Mouse (Mus musculus): Measurements from ENCODE around the gene Fbxl3. TPM values are rescaled to one million over a fixed set of nuclear protein-coding genes. Genes with fewer than 3 reads are reported as not detected.
A peak's percentile ranks its signal among the peaks of the same experiment; 100 is the strongest.

Fbxl3 gene
- total and polyA plus RNA-seq, 3 experiments, result 51.8 to 67.0 (median 59.7) TPM

GRCm38 (mm10) chr14:103098587-103099235 lies 655 bp downstream of the Fbxl3 start:
- peak overlapping the region; percentile 100 for H3K27ac ChIP-seq
- no peaks in the 10 kb centered on the region for H3K27me3 ChIP-seq (ENCODE audit: control insufficient read depth, insufficient read depth, low read length)
- 1% methylated on average over 79 of the region's 86 CpGs for WGBS
- peak; percentile 92 to 94 for DNase-seq
- peak overlapping the region; percentile 99 for H3K4me3 ChIP-seq
- H3K79me2 ChIP-seq (replicated peaks; ENCODE audit: control insufficient read depth, insufficient read depth, low read length), result peaks cover 17% of the 10 kb centered on the region
- intact Hi-C loops (cut with DNase I), result loop anchor here (1.0 to 10.0 kb wide), 2 partner anchors 28 to 246 kb away; partner anchors contain the start of genes Cln5 and Mycbp2
- peaks cover 18% of the 10 kb centered on the region for H3K4me1 ChIP-seq (ENCODE audit: control insufficient read depth, insufficient read depth, low read length)
- H3K9ac ChIP-seq (ENCODE audit: low read depth, low read length), result peak overlapping the region; percentile 97
- peaks cover 35% of the 10 kb centered on the region for H3K36me3 ChIP-seq (ENCODE audit: control insufficient read depth, insufficient read depth, low read length)
- TF ChIP-seq POLR2A (IDR thresholded peaks at IDR 0.05; ENCODE audit: insufficient read depth, low read depth, low read length) (peak; percentile 23), CTCF (IDR thresholded peaks at IDR 0.05) (no peak), EP300 (IDR thresholded peaks at IDR 0.05; ENCODE audit: insufficient read depth, low read depth, low read length) (no peak)

GRCm38 (mm10) chr14:103098213-103098586 lies 1.2 kb downstream of the Fbxl3 start:
- Histone ChIP-seq H3K27me3 (ENCODE audit: control insufficient read depth, insufficient read depth, low read length) (no peaks in the 10 kb centered on the region), H3K27ac (peak overlapping the region; percentile 100), H3K79me2 (replicated peaks; ENCODE audit: control insufficient read depth, insufficient read depth, low read length) (peaks cover 19% of the 10 kb centered on the region), H3K9ac (ENCODE audit: low read depth, low read length) (peak overlapping the region; percentile 97), H3K36me3 (ENCODE audit: control insufficient read depth, insufficient read depth, low read length) (peaks cover 40% of the 10 kb centered on the region), H3K4me3 (peak overlapping the region; percentile 99), H3K4me1 (ENCODE audit: control insufficient read depth, insufficient read depth, low read length) (peaks cover 20% of the 10 kb centered on the region)
- 4% methylated on average over 2 of the region's 2 CpGs for WGBS
- DNase-seq, result no peak
- no peak for TF ChIP-seq POLR2A (IDR thresholded peaks at IDR 0.05; ENCODE audit: insufficient read depth, low read depth, low read length)
- no peak for TF ChIP-seq EP300 (IDR thresholded peaks at IDR 0.05; ENCODE audit: insufficient read depth, low read depth, low read length)
- TF ChIP-seq CTCF (IDR thresholded peaks at IDR 0.05), result no peak
- intact Hi-C loops (cut with DNase I), result loop anchor here (10.0 kb wide), 1 partner anchor 247 kb away; the partner anchor contains the start of gene Mycbp2

GRCm38 (mm10) chr14:103096621-103097020 lies 2.7 kb downstream of the Fbxl3 start:
- Histone ChIP-seq H3K79me2 (replicated peaks; ENCODE audit: control insufficient read depth, insufficient read depth, low read length) (peaks cover 21% of the 10 kb centered on the region), H3K4me3 (peak overlapping the region; percentile 15)

GRCm38 (mm10) chr14:103095826-103096225 lies 3.5 kb downstream of the Fbxl3 start:
- TF ChIP-seq EP300 (IDR thresholded peaks at IDR 0.05; ENCODE audit: insufficient read depth, low read depth, low read length), result no peak
- no peak for TF ChIP-seq CTCF (IDR thresholded peaks at IDR 0.05)
- TF ChIP-seq POLR2A (IDR thresholded peaks at IDR 0.05; ENCODE audit: insufficient read depth, low read depth, low read length), result no peak
- DNase-seq, result no peak
- Histone ChIP-seq H3K36me3 (ENCODE audit: control insufficient read depth, insufficient read depth, low read length) (peaks cover 61% of the 10 kb centered on the region), H3K4me3 (no peak overlapping the region), H3K27me3 (ENCODE audit: control insufficient read depth, insufficient read depth, low read length) (no peaks in the 10 kb centered on the region), H3K4me1 (ENCODE audit: control insufficient read depth, insufficient read depth, low read length) (peaks cover 25% of the 10 kb centered on the region), H3K79me2 (replicated peaks; ENCODE audit: control insufficient read depth, insufficient read depth, low read length) (peaks cover 27% of the 10 kb centered on the region), H3K27ac (no peak overlapping the region), H3K9ac (ENCODE audit: low read depth, low read length) (no peak overlapping the region)
- intact Hi-C loops (cut with DNase I), result loop anchor here (10.0 kb wide), 1 partner anchor 249 kb away; the partner anchor contains the start of gene Mycbp2
- 93% methylated on average over 8 of the region's 8 CpGs for WGBS

More at GRCm38 (mm10) chr14:103096621-103097020, 2.7 kb downstream of the Fbxl3 start:
- H3K4me1 ChIP-seq (ENCODE audit: control insufficient read depth, insufficient read depth, low read length), result peaks cover 24% of the 10 kb centered on the region
- no peaks in the 10 kb centered on the region for H3K27me3 ChIP-seq (ENCODE audit: control insufficient read depth, insufficient read depth, low read length)
- DNase-seq, result peak in 1 of 2 experiments; percentile 33
- TF ChIP-seq CTCF (IDR thresholded peaks at IDR 0.05), result no peak
- no peak for TF ChIP-seq EP300 (IDR thresholded peaks at IDR 0.05; ENCODE audit: insufficient read depth, low read depth, low read length)
- no peak for TF ChIP-seq POLR2A (IDR thresholded peaks at IDR 0.05; ENCODE audit: insufficient read depth, low read depth, low read length)
- H3K9ac ChIP-seq (ENCODE audit: low read depth, low read length), result 0 out of 2 replicates have a peak overlapping the region, but pooled peaks have one; percentile 35
- peak overlapping the region; percentile 38 for H3K27ac ChIP-seq
- intact Hi-C loops (cut with DNase I), result loop anchor here (10.0 kb wide), 1 partner anchor 248 kb away; the partner anchor contains the start of gene Mycbp2
- H3K36me3 ChIP-seq (ENCODE audit: control insufficient read depth, insufficient read depth, low read length), result peaks cover 53% of the 10 kb centered on the region
- 10% methylated on average over 6 of the region's 6 CpGs for WGBS

GRCm38 (mm10) chr14:103095036-103095435 lies 4.3 kb downstream of the Fbxl3 start:
- Histone ChIP-seq H3K4me1 (ENCODE audit: control insufficient read depth, insufficient read depth, low read length) (peaks cover 27% of the 10 kb centered on the region), H3K27ac (no peak overlapping the region)

GRCm38 (mm10) chr14:103093670-103094069 lies 5.7 kb downstream of the Fbxl3 start:
- Histone ChIP-seq H3K9ac (ENCODE audit: low read depth, low read length) (no peak overlapping the region), H3K27me3 (ENCODE audit: control insufficient read depth, insufficient read depth, low read length) (no peaks in the 10 kb centered on the region), H3K79me2 (replicated peaks; ENCODE audit: control insufficient read depth, insufficient read depth, low read length) (peaks cover 26% of the 10 kb centered on the region), H3K36me3 (ENCODE audit: control insufficient read depth, insufficient read depth, low read length) (peaks cover 68% of the 10 kb centered on the region), H3K27ac (no peak overlapping the region; the same call in 1 of the 2 replicates), H3K4me1 (ENCODE audit: control insufficient read depth, insufficient read depth, low read length) (peaks cover 27% of the 10 kb centered on the region), H3K4me3 (no peak overlapping the region)
- 31% methylated on average over 4 of the region's 4 CpGs for WGBS
- no peak for DNase-seq
- TF ChIP-seq EP300 (IDR thresholded peaks at IDR 0.05; ENCODE audit: insufficient read depth, low read depth, low read length) (no peak), CTCF (IDR thresholded peaks at IDR 0.05) (no peak), POLR2A (IDR thresholded peaks at IDR 0.05; ENCODE audit: insufficient read depth, low read depth, low read length) (no peak)
- intact Hi-C loops (cut with DNase I), result loop anchor here (10.0 kb wide), 1 partner anchor 251 kb away; the partner anchor contains the start of gene Mycbp2

More at GRCm38 (mm10) chr14:103095036-103095435, 4.3 kb downstream of the Fbxl3 start:
- DNase-seq, result no peak
- peaks cover 27% of the 10 kb centered on the region for H3K79me2 ChIP-seq (replicated peaks; ENCODE audit: control insufficient read depth, insufficient read depth, low read length)
- 88% methylated on average over 8 of the region's 8 CpGs for WGBS
- H3K27me3 ChIP-seq (ENCODE audit: control insufficient read depth, insufficient read depth, low read length), result no peaks in the 10 kb centered on the region
- no peak overlapping the region for H3K9ac ChIP-seq (ENCODE audit: low read depth, low read length)
- H3K36me3 ChIP-seq (ENCODE audit: control insufficient read depth, insufficient read depth, low read length), result peaks cover 64% of the 10 kb centered on the region
- TF ChIP-seq CTCF (IDR thresholded peaks at IDR 0.05) (no peak), EP300 (IDR thresholded peaks at IDR 0.05; ENCODE audit: insufficient read depth, low read depth, low read length) (no peak), POLR2A (IDR thresholded peaks at IDR 0.05; ENCODE audit: insufficient read depth, low read depth, low read length) (no peak)
- intact Hi-C loops (cut with DNase I), result loop anchor here (10.0 kb wide), 1 partner anchor 250 kb away; the partner anchor contains the start of gene Mycbp2
- no peak overlapping the region for H3K4me3 ChIP-seq
